Mouse (Mus musculus) ES-Bruce4 (cell line): ENCODE results near the gene Uox. TPM values are rescaled to one million over a fixed set of nuclear protein-coding genes. Genes with fewer than 3 reads are reported as not detected.

Source experiments
- H3K27ac ChIP-seq: 2 replicates; pipeline ENCODE4 v1.5.1; 2012; ENCODE audit warnings: low read length, inconsistent platforms; ENCODE audit not compliant: insufficient read depth
- H3K27me3 ChIP-seq: 2 replicates; pipeline ENCODE4 v1.6.1; 2012; ENCODE audit warnings: mild to moderate bottlenecking, low read length, inconsistent platforms; ENCODE audit not compliant: control insufficient read depth, poor library complexity, insufficient read depth, severe bottlenecking
- H3K36me3 ChIP-seq: 2 replicates; pipeline ENCODE4 v1.6.1; 2012; ENCODE audit warnings: inconsistent platforms, mild to moderate bottlenecking, low read length, moderate library complexity; ENCODE audit not compliant: control insufficient read depth, poor library complexity, insufficient read depth, severe bottlenecking
- H3K4me1 ChIP-seq: one replicate; pipeline ENCODE4 v1.8.1; 2011; ENCODE audit warnings: low read length; ENCODE audit not compliant: control insufficient read depth, insufficient read depth
- H3K4me3 ChIP-seq: 2 replicates; pipeline ENCODE4 v1.5.1; 2011; ENCODE audit warnings: low read depth, mild to moderate bottlenecking, low read length
- H3K9ac ChIP-seq: 2 replicates; pipeline ENCODE4 v1.6.1; 2012; ENCODE audit warnings: low read depth, mild to moderate bottlenecking, inconsistent platforms; ENCODE audit not compliant: poor library complexity, severe bottlenecking
- H3K9me3 ChIP-seq: replicated peaks from 2 replicates; pipeline ENCODE4 v1.6.1; 2012; ENCODE audit warnings: mild to moderate bottlenecking, low read length, inconsistent platforms; ENCODE audit not compliant: control insufficient read depth, poor library complexity, insufficient read depth, severe bottlenecking
- CTCF ChIP-seq: IDR thresholded peaks from one replicate; pipeline ENCODE4 v1.8.1; 2011; ENCODE audit warnings: low read depth, low read length
- EP300 ChIP-seq: IDR thresholded peaks from 2 replicates; pipeline ENCODE4 v1.6.1; 2011; ENCODE audit warnings: low read depth, low read length; ENCODE audit not compliant: insufficient read depth
- POLR2A ChIP-seq: IDR thresholded peaks from one replicate; pipeline ENCODE4 v1.8.1; 2011; ENCODE audit warnings: low read length; ENCODE audit not compliant: insufficient read depth
- polyA plus RNA-seq: library from polyadenylated mRNA; stranded (reverse); fragments of >200 nt; gene quantifications from 2 replicates; pipeline ENCODE4 v1.2.4, GENCODE M21; 2011; ENCODE audit warnings: low read depth; ENCODE audit not compliant: missing spikeins, insufficient read depth, insufficient read length

Gene Uox
- polyA plus RNA-seq, 1 experiment, result not detected

DNA sequence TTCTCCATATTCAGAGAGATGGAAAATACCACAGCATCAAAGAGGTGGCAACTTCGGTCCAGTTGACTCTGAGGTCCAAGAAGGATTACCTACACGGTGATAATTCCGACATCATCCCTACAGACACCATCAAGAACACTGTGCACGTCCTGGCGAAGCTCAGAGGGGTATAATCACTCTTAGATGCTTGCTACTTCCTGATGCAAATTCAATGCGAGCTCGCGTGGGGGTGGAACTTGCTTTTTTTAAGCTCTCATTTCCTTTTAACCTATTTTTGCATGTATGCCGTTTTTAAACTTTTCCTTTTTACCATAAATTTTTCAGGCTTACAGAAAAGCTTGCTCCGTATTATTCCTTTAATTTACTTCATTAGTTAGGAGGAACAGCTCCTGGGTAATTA, 40.1 kb downstream of the Uox start:
- Histone ChIP-seq H3K9me3 (no peaks in the 10 kb centered on the region), H3K4me3 (no peak overlapping the region), H3K36me3 (no peaks in the 10 kb centered on the region), H3K9ac (no peak overlapping the region), H3K27ac (no peak overlapping the region), H3K27me3 (no peaks in the 10 kb centered on the region), H3K4me1 (no peaks in the 10 kb centered on the region)
- TF ChIP-seq EP300, result no peak
- TF ChIP-seq CTCF, result no peak
- TF ChIP-seq POLR2A, result no peak

DNA sequence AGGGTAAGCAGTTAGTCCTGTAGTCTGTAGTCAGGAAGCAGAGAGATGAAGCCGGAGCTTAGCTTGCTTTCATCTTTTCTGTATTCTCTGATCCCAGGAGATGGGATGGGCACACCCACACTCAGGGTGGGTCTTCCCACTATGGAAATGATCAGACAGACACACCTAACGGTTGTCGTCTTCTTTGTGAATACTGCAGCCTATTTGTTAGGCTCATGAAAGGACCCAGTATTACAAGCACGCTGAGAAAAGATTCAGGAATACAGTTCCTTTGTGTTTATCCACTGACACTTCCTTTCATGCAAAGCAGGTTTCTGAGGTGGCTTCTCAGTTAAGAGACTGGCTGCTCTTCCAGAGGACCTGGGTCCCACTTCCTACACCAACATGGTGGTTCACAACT, 41.0 kb downstream of the Uox start:
- no peaks in the 10 kb centered on the region for H3K4me1 ChIP-seq
- no peaks in the 10 kb centered on the region for H3K36me3 ChIP-seq
- no peaks in the 10 kb centered on the region for H3K9me3 ChIP-seq
- H3K4me3 ChIP-seq, result no peak overlapping the region
- no peak overlapping the region for H3K27ac ChIP-seq
- TF ChIP-seq POLR2A (no peak), CTCF (no peak), EP300 (no peak)
- no peak overlapping the region for H3K9ac ChIP-seq
- H3K27me3 ChIP-seq, result no peaks in the 10 kb centered on the region

DNA sequence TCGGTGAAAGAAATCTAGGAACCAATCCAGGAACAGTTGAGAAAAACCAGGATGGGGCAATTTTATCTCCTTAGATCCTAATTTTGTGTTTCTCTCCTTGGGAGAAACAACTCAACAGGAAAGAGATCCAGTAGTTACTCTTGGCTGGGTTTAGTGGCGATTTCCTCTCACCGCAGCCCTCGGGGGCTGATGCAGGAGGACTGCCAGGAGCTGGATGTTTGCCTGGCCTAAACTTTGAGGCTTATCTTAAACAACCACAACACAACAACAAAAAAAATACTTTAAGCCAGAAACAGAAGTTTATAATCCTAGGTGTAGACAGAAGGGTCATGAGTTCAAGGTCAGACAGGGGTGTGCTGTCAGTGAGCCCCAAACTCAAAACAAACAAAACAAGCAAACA, 41.6 kb downstream of the Uox start:
- H3K4me1 ChIP-seq, result no peaks in the 10 kb centered on the region
- TF ChIP-seq POLR2A (no peak), CTCF (no peak), EP300 (no peak)
- H3K4me3 ChIP-seq, result no peak overlapping the region
- H3K9me3 ChIP-seq, result no peaks in the 10 kb centered on the region
- H3K27me3 ChIP-seq, result no peaks in the 10 kb centered on the region
- no peaks in the 10 kb centered on the region for H3K36me3 ChIP-seq
- no peak overlapping the region for H3K27ac ChIP-seq
- no peak overlapping the region for H3K9ac ChIP-seq

DNA sequence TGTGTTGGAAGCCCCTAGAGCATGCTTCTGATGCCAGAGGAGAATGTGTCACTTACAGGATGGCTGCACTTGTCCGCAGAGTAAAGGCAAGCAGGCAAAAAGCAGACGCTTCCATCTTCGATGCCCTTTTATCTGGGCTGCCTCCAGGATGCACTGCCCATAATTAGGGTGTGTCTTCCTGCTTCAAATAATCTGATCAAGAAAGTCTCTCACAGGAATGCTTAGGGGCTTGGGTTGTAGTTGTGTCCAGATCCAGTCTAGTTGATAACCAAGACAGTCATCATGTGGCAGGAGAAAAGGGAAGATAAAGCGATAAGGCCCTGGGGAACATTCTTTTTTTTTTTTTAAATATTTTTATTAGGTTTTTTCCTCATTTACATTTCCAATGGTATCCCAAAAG, 45.3 kb downstream of the Uox start, which contains the start of gene Dnase2b:
TSS of gene Dnase2b (minus strand) at position 101 of the 400 bp plus-strand sequence.
- Histone ChIP-seq H3K4me3 (no peak within 1 kb of the TSS), H3K9ac (no peak within 1 kb of the TSS), H3K4me1 (no peaks in the 10 kb centered on the region), H3K27ac (no peak within 1 kb of the TSS), H3K36me3 (no peaks in the 10 kb centered on the region), H3K9me3 (no peaks in the 10 kb centered on the region), H3K27me3 (no peaks in the 10 kb centered on the region)
- no peak for TF ChIP-seq CTCF
- no peak for TF ChIP-seq POLR2A
- no peak for TF ChIP-seq EP300

DNA sequence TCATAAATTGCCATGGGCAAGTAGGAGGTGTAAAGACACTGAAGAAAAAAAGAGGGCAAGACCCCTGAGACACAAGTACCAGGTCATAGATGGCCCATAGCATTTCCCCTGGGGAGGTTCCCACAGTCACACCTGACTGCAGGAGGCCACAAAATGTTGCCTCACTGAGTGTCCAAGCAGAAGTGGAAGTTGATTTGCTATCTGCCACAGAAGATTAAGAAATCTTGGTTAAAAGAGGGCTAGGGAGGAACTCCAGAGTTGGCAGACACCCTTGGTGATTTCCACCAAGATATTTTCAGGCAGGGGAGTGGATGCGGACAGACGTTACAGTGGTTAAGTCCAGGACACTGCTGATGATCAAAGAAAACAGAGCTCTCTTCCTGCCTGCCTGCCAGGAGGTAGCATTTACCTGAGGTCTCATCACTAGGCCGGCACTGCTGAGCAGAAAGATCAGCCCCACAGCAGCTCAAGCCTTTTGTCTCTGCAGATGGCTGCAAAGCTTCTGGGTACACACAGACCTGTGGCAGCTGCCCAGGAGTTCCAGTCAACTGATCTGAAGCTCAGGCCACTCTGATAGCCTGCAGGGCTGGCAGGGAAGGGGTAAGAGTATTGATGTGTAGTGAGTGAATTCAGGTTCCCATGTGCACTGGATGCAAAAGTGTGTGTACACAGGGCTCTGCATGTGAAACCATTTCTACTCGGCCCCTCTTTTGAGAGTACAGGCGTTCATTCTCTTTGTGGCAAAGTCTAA, 46.5 kb downstream of the Uox start:
- Histone ChIP-seq H3K4me1 (no peaks in the 10 kb centered on the region), H3K9ac (no peak overlapping the region), H3K27ac (no peak overlapping the region)

DNA sequence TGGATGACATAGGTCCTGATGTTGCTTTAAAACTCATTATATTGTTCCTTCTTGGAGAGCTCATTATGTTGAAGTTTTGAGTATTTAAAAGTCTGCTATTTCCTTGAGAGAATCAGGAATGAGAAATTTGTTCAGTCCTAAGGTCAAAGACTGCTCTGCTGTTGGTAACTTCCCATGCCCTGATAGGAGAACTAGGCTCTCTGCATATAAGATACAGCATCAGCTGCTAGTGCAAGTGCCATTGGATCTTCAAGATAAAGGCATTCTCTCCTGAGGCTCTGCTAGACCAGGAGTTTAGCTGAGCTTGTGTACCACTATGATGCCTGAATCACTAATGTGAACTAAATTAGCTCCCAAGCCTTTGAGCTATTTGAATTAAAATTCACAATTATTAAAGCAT, 47.7 kb downstream of the Uox start:
- no peak overlapping the region for H3K27ac ChIP-seq
- no peak overlapping the region for H3K4me3 ChIP-seq
- TF ChIP-seq CTCF (no peak), POLR2A (no peak), EP300 (no peak)
- H3K4me1 ChIP-seq, result no peaks in the 10 kb centered on the region
- H3K36me3 ChIP-seq, result no peaks in the 10 kb centered on the region
- H3K9me3 ChIP-seq, result no peaks in the 10 kb centered on the region
- H3K27me3 ChIP-seq, result no peaks in the 10 kb centered on the region; the same call in 1 of the 2 replicates
- no peak overlapping the region for H3K9ac ChIP-seq

More for the DNA sequence above, 46.5 kb downstream of the Uox start:
- TF ChIP-seq POLR2A, result no peak
- no peak for TF ChIP-seq EP300
- no peak for TF ChIP-seq CTCF
- Histone ChIP-seq H3K4me3 (no peak overlapping the region), H3K9me3 (no peaks in the 10 kb centered on the region), H3K27me3 (no peaks in the 10 kb centered on the region), H3K36me3 (no peaks in the 10 kb centered on the region)
